Mouse (Mus musculus) retina, adult 2 months (tissue): ENCODE data around the gene Tmprss3.

ENCODE experiments used
- DNase-seq: peaks from one replicate; pipeline ENCODE4 v3.0.0-alpha.2; 2012; ENCODE audit warnings: low read depth, low spot score

Gene Tmprss3

GRCm38 (mm10) chr17:31198877-31199276 lies at the start of gene Tmprss3:
Gene Tmprss3, minus strand, starts transcription at chr17:31198977.
- no peak for DNase-seq

- DNase-seq, result no peak
Observed at GRCm38 (mm10) chr17:31247144-31247543, 48.4 kb upstream of the Tmprss3 start.

GRCm38 (mm10) chr17:31245321-31245720 lies 46.5 kb upstream of the Tmprss3 start:
- no peak for DNase-seq

- no peak for DNase-seq
Observed at GRCm38 (mm10) chr17:31242764-31243163, 44.0 kb upstream of the Tmprss3 start.

GRCm38 (mm10) chr17:31241156-31241555 lies 42.4 kb upstream of the Tmprss3 start:
- no peak for DNase-seq

- no peak for DNase-seq
Observed at GRCm38 (mm10) chr17:31238234-31239020, 39.6 kb upstream of the Tmprss3 start.

GRCm38 (mm10) chr17:31235915-31236314 lies 37.1 kb upstream of the Tmprss3 start:
- DNase-seq, result no peak

- DNase-seq, result no peak
Observed at GRCm38 (mm10) chr17:31232251-31233010, 33.7 kb upstream of the Tmprss3 start.

GRCm38 (mm10) chr17:31231780-31232179 lies 33.0 kb upstream of the Tmprss3 start:
- DNase-seq, result no peak

- DNase-seq, result no peak
Observed at GRCm38 (mm10) chr17:31226931-31227330, 28.2 kb upstream of the Tmprss3 start.

- DNase-seq, result no peak
Observed at GRCm38 (mm10) chr17:31226368-31226767, 27.6 kb upstream of the Tmprss3 start.

- DNase-seq, result no peak
Observed at GRCm38 (mm10) chr17:31224591-31224990, 25.8 kb upstream of the Tmprss3 start.

- DNase-seq, result no peak
Observed at GRCm38 (mm10) chr17:31223835-31224234, 25.1 kb upstream of the Tmprss3 start.

- DNase-seq, result no peak
Observed at GRCm38 (mm10) chr17:31222810-31223310, 24.1 kb upstream of the Tmprss3 start.

- DNase-seq, result no peak
Observed at GRCm38 (mm10) chr17:31216068-31216955, 17.5 kb upstream of the Tmprss3 start.

GRCm38 (mm10) chr17:31211881-31212280 lies 13.1 kb upstream of the Tmprss3 start:
- DNase-seq, result no peak

GRCm38 (mm10) chr17:31210299-31210698 lies 11.5 kb upstream of the Tmprss3 start:
- DNase-seq, result no peak

GRCm38 (mm10) chr17:31209376-31209930 lies 10.7 kb upstream of the Tmprss3 start:
- no peak for DNase-seq

GRCm38 (mm10) chr17:31208654-31209053 lies 9.9 kb upstream of the Tmprss3 start:
- no peak for DNase-seq

GRCm38 (mm10) chr17:31207771-31208334 lies 9.1 kb upstream of the Tmprss3 start, which contains the start of gene Ubash3a:
Gene Ubash3a, plus strand, starts transcription at chr17:31207873.
- no peak for DNase-seq

GRCm38 (mm10) chr17:31196283-31196682 lies 2.5 kb downstream of the Tmprss3 start:
- DNase-seq, result no peak
